ENCODE assay signal across 8 mouse cellular contexts in the genomic region with DNA sequence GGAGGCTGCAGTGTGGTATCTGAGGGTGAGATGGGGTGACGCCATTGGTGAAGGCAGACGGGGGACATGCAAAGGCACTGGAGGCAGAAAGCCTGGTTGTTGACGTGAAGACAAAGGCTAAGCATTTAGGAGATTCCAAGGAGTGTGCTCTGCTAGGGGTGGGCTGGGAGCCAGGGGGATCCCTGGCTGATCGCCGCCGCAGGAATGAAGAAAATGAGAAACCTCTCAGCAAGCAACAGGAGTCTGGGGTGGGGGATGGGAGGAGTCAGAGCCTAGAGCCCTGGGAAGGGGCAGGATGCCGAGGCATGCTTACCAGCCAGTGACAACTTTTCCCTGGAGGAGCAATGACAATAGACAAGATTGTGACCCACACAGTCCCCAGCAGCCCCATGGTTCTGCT. TPM values are rescaled to one million over a fixed set of nuclear protein-coding genes. Genes with fewer than 3 reads are reported as not detected.
DNase-seq lines count a peak whose midpoint lies in the region; ATAC-seq lines count a peak whose summit lies in the region.

No protein-coding gene starts in this region.

- H3K36me3 ChIP-seq in heart, embryonic 15.5 days, result no peaks in the 10 kb centered on the region
- no peaks in the 10 kb centered on the region for H3K36me3 ChIP-seq in midbrain, embryonic 14.5 days (ENCODE audit: control insufficient read depth, insufficient read depth, low read length)
- H3K36me3 ChIP-seq in midbrain, embryonic 16.5 days (ENCODE audit: control insufficient read depth, insufficient read depth, low read length), result no peaks in the 10 kb centered on the region
- H3K36me3 ChIP-seq in embryonic facial prominence, embryonic 15.5 days, result no peaks in the 10 kb centered on the region

- H3K27me3 ChIP-seq in heart, embryonic 15.5 days, result no peaks in the 10 kb centered on the region
- H3K27me3 ChIP-seq in midbrain, embryonic 14.5 days (ENCODE audit: control insufficient read depth, insufficient read depth, low read length), result no peaks in the 10 kb centered on the region
- no peaks in the 10 kb centered on the region for H3K27me3 ChIP-seq in midbrain, embryonic 16.5 days (ENCODE audit: control insufficient read depth, insufficient read depth, low read depth, low read length)
- no peaks in the 10 kb centered on the region for H3K27me3 ChIP-seq in embryonic facial prominence, embryonic 15.5 days

- H3K9ac ChIP-seq in heart, embryonic 15.5 days, result no peak overlapping the region
- no peak overlapping the region for H3K9ac ChIP-seq in midbrain, embryonic 14.5 days (replicated peaks; ENCODE audit: low read length)
- H3K9ac ChIP-seq in midbrain, embryonic 16.5 days (ENCODE audit: low read depth, low read length), result no peak overlapping the region
- H3K9ac ChIP-seq in embryonic facial prominence, embryonic 15.5 days, result no peak overlapping the region

- 0 out of 2 replicates have a peak overlapping the region, but pooled peaks have one; percentile 8 for H3K4me2 ChIP-seq in heart, embryonic 15.5 days
- no peak overlapping the region for H3K4me2 ChIP-seq in midbrain, embryonic 14.5 days (ENCODE audit: low read length)
- H3K4me2 ChIP-seq in midbrain, embryonic 16.5 days (ENCODE audit: low read length), result no peak overlapping the region
- H3K4me2 ChIP-seq in embryonic facial prominence, embryonic 15.5 days (replicated peaks), result peak overlapping the region; percentile 23

- H3K4me3 ChIP-seq in heart, embryonic 15.5 days, result no peak overlapping the region
- H3K4me3 ChIP-seq in midbrain, embryonic 14.5 days (replicated peaks; ENCODE audit: low read depth, low read length), result no peak overlapping the region
- no peak overlapping the region for H3K4me3 ChIP-seq in midbrain, embryonic 16.5 days (ENCODE audit: low read depth, low read length)
- no peak overlapping the region for H3K4me3 ChIP-seq in embryonic facial prominence, embryonic 15.5 days (replicated peaks)

- no peak for DNase-seq in heart, adult 11 months
- DNase-seq in midbrain, embryonic 14.5 days, result peak; percentile 46
- DNase-seq in lung, postnatal 10 days, result peak; percentile 67
- no peak for DNase-seq in layer of hippocampus, adult 9-11 months
- DNase-seq in yolk sac, embryonic 10.5 days (ENCODE audit: low spot score), result no peak

- ATAC-seq in heart, embryonic 15.5 days (replicated peaks; ENCODE audit: insufficient number of reproducible peaks, insufficient read depth, low FRiP score, low read depth), result no peak
- ATAC-seq in midbrain, embryonic 14.5 days (ENCODE audit: low FRiP score, low TSS enrichment), result no peak
- ATAC-seq in midbrain, embryonic 16.5 days, result no peak
- 0 out of 2 replicates have a peak, but pooled peaks have one; percentile 21 for ATAC-seq in embryonic facial prominence, embryonic 15.5 days (ENCODE audit: insufficient number of reproducible peaks, low FRiP score, low TSS enrichment, low read depth)

- H3K27ac ChIP-seq in heart, embryonic 15.5 days, result peak overlapping the region; percentile 91
- no peak overlapping the region for H3K27ac ChIP-seq in midbrain, embryonic 14.5 days (replicated peaks; ENCODE audit: low read depth, low read length)
- H3K27ac ChIP-seq in midbrain, embryonic 16.5 days (ENCODE audit: low read length), result no peak overlapping the region
- H3K27ac ChIP-seq in embryonic facial prominence, embryonic 15.5 days (replicated peaks), result peak overlapping the region; percentile 45

- H3K4me1 ChIP-seq in heart, embryonic 15.5 days (replicated peaks), result peaks cover 74% of the 10 kb centered on the region
- peaks cover 6% of the 10 kb centered on the region; the same call in 1 of the 2 replicates for H3K4me1 ChIP-seq in midbrain, embryonic 14.5 days (ENCODE audit: control insufficient read depth, insufficient read depth, low read length)
- peaks cover 11% of the 10 kb centered on the region; the same call in 1 of the 2 replicates for H3K4me1 ChIP-seq in midbrain, embryonic 16.5 days (ENCODE audit: control insufficient read depth, insufficient read depth, low read length)
- peaks cover 61% of the 10 kb centered on the region for H3K4me1 ChIP-seq in embryonic facial prominence, embryonic 15.5 days

- H3K9me3 ChIP-seq in heart, embryonic 15.5 days (replicated peaks), result no peaks in the 10 kb centered on the region
- H3K9me3 ChIP-seq in midbrain, embryonic 14.5 days (ENCODE audit: control insufficient read depth, low read length), result no peaks in the 10 kb centered on the region
- H3K9me3 ChIP-seq in midbrain, embryonic 16.5 days (replicated peaks; ENCODE audit: control insufficient read depth, low read length, poor library complexity, severe bottlenecking), result no peaks in the 10 kb centered on the region
- H3K9me3 ChIP-seq in embryonic facial prominence, embryonic 15.5 days (replicated peaks), result no peaks in the 10 kb centered on the region

- 26% methylated on average over 7 of the region's 7 CpGs for WGBS in heart, embryonic 15.5 days
- 21% methylated on average over 7 of the region's 7 CpGs for WGBS in midbrain, embryonic 14.5 days
- WGBS in midbrain, embryonic 16.5 days, result 20% methylated on average over 7 of the region's 7 CpGs
- WGBS in embryonic facial prominence, embryonic 15.5 days, result 8% methylated on average over 7 of the region's 7 CpGs

RNA-seq across cellular contexts. Expression of a gene that starts 30.6 kb away (rescaled TPM):
- polyA plus RNA-seq in heart, embryonic 15.5 days (2015; fragmentation: Nextera tagmentation; extraction: Ambion mirVana), result 0.64 and 0.94 TPM in 2 replicates
- 0.13 and 0.22 TPM in 2 replicates for polyA plus RNA-seq in midbrain, embryonic 14.5 days (2014; fragmentation: Nextera tagmentation; extraction: Ambion mirVana)
- polyA plus RNA-seq in midbrain, embryonic 16.5 days (2015; fragmentation: Nextera tagmentation; extraction: Ambion mirVana), result 0.20 and 0.31 TPM in 2 replicates
- polyA plus RNA-seq in embryonic facial prominence, embryonic 15.5 days (2015; fragmentation: Nextera tagmentation; extraction: Ambion mirVana), result 1.6 and 1.8 TPM in 2 replicates

Comparison
In these comparisons a context has a peak if more than half of its experiments do, and no peak if none do; other contexts are left out.
1. H3K27ac ChIP-seq: peak in heart, embryonic 15.5 days (single experiment) and embryonic facial prominence, embryonic 15.5 days (single experiment); none in midbrain, embryonic 14.5 days (single experiment) and midbrain, embryonic 16.5 days (single experiment).
2. H3K4me2 ChIP-seq: peak in heart, embryonic 15.5 days (single experiment) and embryonic facial prominence, embryonic 15.5 days (single experiment); none in midbrain, embryonic 14.5 days (single experiment) and midbrain, embryonic 16.5 days (single experiment).
3. DNase-seq: peak in midbrain, embryonic 14.5 days (single experiment) and lung, postnatal 10 days (single experiment); none in heart, adult 11 months (single experiment), layer of hippocampus, adult 9-11 months (single experiment) and yolk sac, embryonic 10.5 days (single experiment).